Mouse (Mus musculus): ENCODE results near the gene Ndufb2. TPM values are rescaled to one million over a fixed set of nuclear protein-coding genes. Genes with fewer than 3 reads are reported as not detected.

Ndufb2 gene
- 495 and 582 TPM in 2 replicates for polyA plus RNA-seq (2015; fragmentation: Nextera tagmentation; extraction: Ambion mirVana)

DNA sequence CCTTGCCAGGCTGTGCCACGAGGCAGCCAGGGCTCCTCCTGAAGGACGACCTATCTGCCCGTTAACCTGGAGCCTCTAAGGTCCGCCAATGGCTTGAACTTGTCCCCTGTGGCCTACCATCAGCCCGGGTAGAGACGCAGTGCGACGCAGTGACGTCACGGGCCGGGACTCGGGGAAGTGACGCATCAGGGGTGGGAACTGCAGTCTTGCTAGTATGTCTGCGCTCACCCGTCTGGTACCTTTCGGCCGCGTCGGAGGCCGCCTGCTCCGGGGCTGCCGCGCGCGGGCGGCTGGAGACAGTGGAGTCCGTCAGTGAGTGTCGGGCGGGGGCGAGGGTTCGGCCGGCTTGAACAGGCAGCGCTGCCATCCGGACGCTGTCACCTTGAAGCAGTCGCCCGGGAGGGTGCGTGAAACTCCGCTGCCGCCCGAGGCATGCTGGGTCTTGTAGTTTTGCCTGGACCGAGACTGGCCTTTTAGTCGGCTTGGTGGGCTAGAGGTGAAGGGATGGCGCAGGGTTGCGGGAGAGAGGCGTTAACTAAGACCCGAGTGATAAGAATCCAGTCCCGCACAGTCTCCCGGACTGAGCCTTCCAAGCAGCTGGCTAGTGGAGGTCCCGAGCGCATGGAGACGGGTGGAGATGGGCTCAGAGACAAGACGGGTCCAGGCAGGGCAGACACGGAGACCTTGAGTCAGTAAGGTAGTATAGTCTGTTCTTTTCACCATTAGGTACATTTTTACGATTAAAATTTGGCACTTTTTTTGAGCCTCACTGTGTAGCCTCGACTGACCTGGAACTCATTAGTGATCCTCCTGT is at the start of gene Ndufb2:
TSS of gene Ndufb2 (plus strand) at position 174 of the 814 bp plus-strand sequence.
- Histone ChIP-seq H3K36me3 (peaks cover 23% of the 10 kb centered on the region), H3K9ac (replicated peaks) (peak within 1 kb of the TSS; percentile 87), H3K4me3 (replicated peaks) (peak within 1 kb of the TSS; percentile 86), H3K9me3 (replicated peaks) (no peaks in the 10 kb centered on the region), H3K4me1 (peaks cover 25% of the 10 kb centered on the region), H3K27me3 (replicated peaks) (no peaks in the 10 kb centered on the region), H3K27ac (replicated peaks) (peak within 1 kb of the TSS; percentile 98), H3K4me2 (peak within 1 kb of the TSS; percentile 66)
- peak; percentile 98 for ATAC-seq (ENCODE audit: low FRiP score)
- under 1% methylated on average over 56 of the region's 56 CpGs for WGBS

GRCm38 (mm10) chr6:39542631-39543597 is 49.5 kb upstream of the Ndufb2 start:
- Histone ChIP-seq H3K4me3 (replicated peaks) (no peak overlapping the region), H3K4me1 (peaks cover 71% of the 10 kb centered on the region), H3K9me3 (replicated peaks) (no peaks in the 10 kb centered on the region), H3K4me2 (no peak overlapping the region; the same call in 1 of the 2 replicates), H3K27me3 (replicated peaks) (no peaks in the 10 kb centered on the region), H3K9ac (replicated peaks) (no peak overlapping the region), H3K27ac (replicated peaks) (peak overlapping the region; percentile 51), H3K36me3 (no peaks in the 10 kb centered on the region)
- 18% methylated on average over 15 of the region's 15 CpGs for WGBS
- peak; percentile 60 for ATAC-seq (ENCODE audit: low FRiP score)

- H3K4me3 ChIP-seq (replicated peaks): no peak overlapping the region
- 27% methylated on average over 15 of the region's 15 CpGs for WGBS
- no peaks in the 10 kb centered on the region for H3K27me3 ChIP-seq (replicated peaks)
- H3K4me2 ChIP-seq: no peak overlapping the region; the same call in 1 of the 2 replicates
- H3K9me3 ChIP-seq (replicated peaks): no peaks in the 10 kb centered on the region
- peak overlapping the region; percentile 51 for H3K27ac ChIP-seq (replicated peaks)
- peaks cover 67% of the 10 kb centered on the region for H3K4me1 ChIP-seq
- ATAC-seq (ENCODE audit: low FRiP score): no peak
- no peak overlapping the region for H3K9ac ChIP-seq (replicated peaks)
- no peaks in the 10 kb centered on the region for H3K36me3 ChIP-seq
Observed at GRCm38 (mm10) chr6:39543769-39544420, 48.5 kb upstream of the Ndufb2 start.

DNA sequence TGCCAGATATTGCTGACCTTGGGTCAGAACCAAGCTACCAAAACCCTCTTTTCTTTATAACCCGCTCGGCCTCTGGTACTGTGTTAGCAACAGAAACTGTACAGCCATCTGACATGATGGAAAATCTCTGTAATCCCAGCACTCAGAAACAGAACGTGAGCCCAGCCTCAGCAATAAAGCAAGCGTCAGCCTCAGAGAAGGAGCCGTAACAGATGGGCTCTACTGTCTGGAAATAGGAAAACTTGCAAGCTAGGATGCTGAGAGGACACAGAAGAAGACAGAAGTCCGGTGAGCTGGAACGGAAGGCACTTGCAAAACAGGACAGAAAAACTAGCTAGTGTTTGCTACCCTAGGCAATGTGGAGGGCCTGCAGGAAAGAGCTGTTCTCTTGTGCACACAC is 46.9 kb upstream of the Ndufb2 start:
- WGBS: 78% methylated on average over 7 of the region's 7 CpGs
- no peaks in the 10 kb centered on the region for H3K27me3 ChIP-seq (replicated peaks)
- peaks cover 52% of the 10 kb centered on the region for H3K4me1 ChIP-seq
- H3K4me2 ChIP-seq: no peak overlapping the region
- H3K9me3 ChIP-seq (replicated peaks): no peaks in the 10 kb centered on the region
- no peak overlapping the region for H3K27ac ChIP-seq (replicated peaks)
- H3K36me3 ChIP-seq: no peaks in the 10 kb centered on the region
- H3K4me3 ChIP-seq (replicated peaks): no peak overlapping the region
- no peak for ATAC-seq (ENCODE audit: low FRiP score)
- no peak overlapping the region for H3K9ac ChIP-seq (replicated peaks)

GRCm38 (mm10) chr6:39548030-39548429 is 44.3 kb upstream of the Ndufb2 start:
- WGBS: 69% methylated on average over 5 of the region's 5 CpGs
- H3K4me1 ChIP-seq: peaks cover 43% of the 10 kb centered on the region
- no peak overlapping the region for H3K4me3 ChIP-seq (replicated peaks)
- no peak overlapping the region for H3K9ac ChIP-seq (replicated peaks)
- no peaks in the 10 kb centered on the region for H3K27me3 ChIP-seq (replicated peaks)
- H3K36me3 ChIP-seq: no peaks in the 10 kb centered on the region
- ATAC-seq (ENCODE audit: low FRiP score): no peak
- H3K9me3 ChIP-seq (replicated peaks): no peaks in the 10 kb centered on the region
- H3K4me2 ChIP-seq: no peak overlapping the region
- peak overlapping the region; percentile 37; the same call in 1 of the 2 replicates for H3K27ac ChIP-seq (replicated peaks)

GRCm38 (mm10) chr6:39551981-39552636 is 40.3 kb upstream of the Ndufb2 start:
- H3K9ac ChIP-seq (replicated peaks): no peak overlapping the region
- ATAC-seq (ENCODE audit: low FRiP score): no peak
- no peak overlapping the region for H3K27ac ChIP-seq (replicated peaks)

DNA sequence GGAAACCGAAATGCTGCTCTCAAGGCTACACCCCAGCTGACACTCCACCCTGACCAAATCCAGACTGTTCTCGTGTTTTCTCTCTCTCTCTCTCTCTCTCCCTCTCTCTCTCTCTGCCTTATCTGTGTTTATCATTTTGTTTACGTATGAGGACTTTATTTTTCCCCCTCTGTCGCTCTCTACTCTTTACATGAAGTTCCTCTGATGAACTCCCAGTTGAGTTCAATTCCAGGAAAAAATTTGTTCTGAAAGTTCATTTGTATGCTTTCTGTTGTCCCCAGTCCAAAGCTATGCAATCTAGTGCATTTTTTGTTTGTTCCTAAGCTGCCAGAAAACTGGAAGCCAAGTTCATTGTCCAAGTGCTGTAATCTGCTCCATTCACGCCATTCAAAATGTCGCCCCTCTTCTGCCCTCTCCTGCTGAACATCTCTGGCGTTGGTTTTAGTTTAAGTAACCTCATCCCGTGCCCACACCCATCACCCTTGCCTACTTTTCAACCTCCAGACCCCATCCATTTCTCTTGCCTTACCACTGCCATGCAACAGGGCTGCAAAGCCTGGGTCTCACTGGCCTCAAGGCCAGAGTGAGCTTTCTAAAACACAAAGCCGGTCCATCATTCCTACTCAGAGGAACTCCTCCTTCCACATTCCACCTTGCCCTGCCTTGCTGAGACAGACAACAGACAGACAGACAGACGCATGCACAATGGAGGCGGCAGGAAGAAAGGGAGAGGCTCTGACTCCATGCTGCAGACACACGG is 37.3 kb upstream of the Ndufb2 start:
- Histone ChIP-seq H3K4me3 (replicated peaks) (peak overlapping the region; percentile 68; the same call in 1 of the 2 replicates), H3K4me2 (peak overlapping the region; percentile 57), H3K27ac (replicated peaks) (peak overlapping the region; percentile 45), H3K36me3 (no peaks in the 10 kb centered on the region), H3K27me3 (replicated peaks) (no peaks in the 10 kb centered on the region), H3K9ac (replicated peaks) (peak overlapping the region; percentile 28; the same call in 1 of the 2 replicates), H3K9me3 (replicated peaks) (no peaks in the 10 kb centered on the region), H3K4me1 (peaks cover 47% of the 10 kb centered on the region)
- ATAC-seq (ENCODE audit: low FRiP score): no peak
- WGBS: 57% methylated on average over 12 of the region's 12 CpGs

More at GRCm38 (mm10) chr6:39551981-39552636, 40.3 kb upstream of the Ndufb2 start:
- Histone ChIP-seq H3K9me3 (replicated peaks) (no peaks in the 10 kb centered on the region), H3K4me3 (replicated peaks) (no peak overlapping the region), H3K36me3 (no peaks in the 10 kb centered on the region), H3K27me3 (replicated peaks) (no peaks in the 10 kb centered on the region), H3K4me2 (no peak overlapping the region), H3K4me1 (peaks cover 45% of the 10 kb centered on the region)
- whole genome bisulfite sequencing: 60% methylated on average over 8 of the region's 8 CpGs

- Histone ChIP-seq H3K4me1 (peaks cover 47% of the 10 kb centered on the region), H3K9me3 (replicated peaks) (no peaks in the 10 kb centered on the region), H3K27ac (replicated peaks) (peak overlapping the region; percentile 45; the same call in 1 of the 2 replicates), H3K27me3 (replicated peaks) (no peaks in the 10 kb centered on the region), H3K4me3 (replicated peaks) (peak overlapping the region; percentile 68; the same call in 1 of the 2 replicates), H3K36me3 (no peaks in the 10 kb centered on the region), H3K4me2 (peak overlapping the region; percentile 57), H3K9ac (replicated peaks) (peak overlapping the region; percentile 28; the same call in 1 of the 2 replicates)
- WGBS: 56% methylated on average over 2 of the region's 2 CpGs
- no peak for ATAC-seq (ENCODE audit: low FRiP score)
Observed at GRCm38 (mm10) chr6:39555648-39555945, 36.8 kb upstream of the Ndufb2 start.

DNA sequence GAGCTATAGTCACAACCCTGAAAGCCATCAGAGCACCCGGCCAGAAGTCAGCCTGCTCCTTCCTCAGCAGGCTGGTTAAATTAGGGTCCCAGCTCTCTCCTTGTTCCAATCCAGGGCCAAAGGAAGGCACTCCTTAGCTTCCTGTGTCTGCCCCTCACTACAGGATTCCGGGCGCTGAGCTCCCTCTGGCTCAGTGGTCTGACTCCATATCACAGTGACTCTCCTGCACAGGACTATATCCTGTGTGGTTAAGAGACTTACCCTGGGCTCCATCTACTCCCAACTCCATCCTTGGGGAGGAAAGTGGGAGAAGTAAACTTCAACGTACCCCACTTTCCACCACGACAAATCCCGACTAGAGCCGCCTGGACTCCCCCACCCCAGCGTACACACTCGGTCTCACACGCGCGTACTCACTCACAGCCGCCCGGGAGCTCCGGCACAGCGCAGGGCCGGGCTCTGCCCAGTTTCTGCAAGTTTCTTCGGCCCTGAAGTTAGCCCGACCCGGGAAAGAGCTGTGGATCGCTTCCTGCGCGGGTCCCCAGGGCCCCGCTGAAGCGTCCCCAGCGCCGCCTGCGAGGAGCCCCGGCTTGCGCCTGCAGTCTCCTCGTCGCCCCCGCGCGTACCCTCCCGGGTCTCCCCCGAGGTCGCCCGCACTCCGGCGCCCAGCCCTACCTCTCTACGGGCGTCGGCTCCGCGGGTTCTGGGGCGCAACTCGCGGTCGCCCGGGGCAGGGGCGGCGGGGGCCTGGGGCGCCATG is 35.3 kb upstream of the Ndufb2 start:
- peak; percentile 74 for ATAC-seq (ENCODE audit: low FRiP score)
- H3K27me3 ChIP-seq (replicated peaks): no peaks in the 10 kb centered on the region
- H3K36me3 ChIP-seq: no peaks in the 10 kb centered on the region
- peak overlapping the region; percentile 57 for H3K4me2 ChIP-seq
- WGBS: under 1% methylated on average over 49 of the region's 54 CpGs
- H3K4me1 ChIP-seq: peaks cover 48% of the 10 kb centered on the region
- no peaks in the 10 kb centered on the region for H3K9me3 ChIP-seq (replicated peaks)
- peak overlapping the region; percentile 68 for H3K4me3 ChIP-seq (replicated peaks)
- H3K9ac ChIP-seq (replicated peaks): peak overlapping the region; percentile 77
- H3K27ac ChIP-seq (replicated peaks): peak overlapping the region; percentile 90
